Mouse (Mus musculus): ENCODE measurements around the gene Gdpd3. TPM values are rescaled to one million over a fixed set of nuclear protein-coding genes. Genes with fewer than 3 reads are reported as not detected.
A peak's percentile ranks its signal among the peaks of the same experiment; 100 is the strongest.
"Not testable (repeated sequence)": the region's sequence is repeated elsewhere in the genome, so short reads cannot be mapped to it uniquely, and the experiment has no call there.

Gdpd3 gene
- total RNA-seq, 2 experiments from 2014 or later: 1.3 to 4.7 TPM

DNA sequence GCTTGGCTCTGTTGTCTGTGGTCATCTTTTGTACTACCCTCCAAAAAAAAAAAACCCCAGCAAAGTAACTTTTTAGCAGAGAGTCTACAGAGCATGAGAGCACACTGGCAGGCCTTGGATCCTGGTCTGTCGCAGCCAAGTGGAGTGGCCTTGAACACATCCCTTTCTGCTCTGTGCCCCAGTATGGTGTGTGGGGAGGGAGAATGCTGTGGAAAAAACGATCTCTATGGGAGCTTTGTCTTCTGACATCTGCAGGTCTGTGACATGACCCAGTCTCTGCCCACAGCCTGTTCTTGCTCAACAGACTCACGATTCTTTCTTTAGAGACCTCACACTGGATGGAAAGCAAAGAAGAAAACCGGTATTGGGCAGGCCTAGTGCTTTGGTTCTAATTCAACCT lies 5.2 kb upstream of the Gdpd3 start:
- DNase-seq: peak; percentile 53 to 61

DNA sequence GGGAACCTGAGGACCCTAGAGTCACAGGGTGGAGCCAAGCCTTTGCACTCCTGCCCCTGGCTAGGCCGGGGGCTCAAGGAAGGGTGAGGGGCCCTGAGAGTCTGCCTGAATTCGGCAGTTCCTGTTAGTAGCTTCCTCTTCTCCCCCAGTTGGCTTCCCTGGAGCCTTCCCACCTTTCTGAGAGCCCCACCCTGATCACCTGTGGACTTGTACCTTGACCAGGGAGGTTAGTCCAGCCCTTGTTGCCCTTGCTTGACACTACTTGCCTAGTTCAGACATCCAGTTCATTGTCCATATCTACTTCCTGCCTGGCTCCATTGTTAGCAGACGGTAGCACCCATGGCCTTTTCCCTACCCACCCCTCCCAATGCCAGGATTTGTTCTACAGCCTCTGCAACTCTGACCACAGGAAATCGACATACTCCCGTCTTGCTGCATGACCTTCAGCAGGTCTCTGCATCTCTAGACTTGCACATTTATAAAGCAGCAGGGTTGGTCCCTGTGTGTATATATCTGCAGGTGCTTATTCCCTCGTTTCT lies 4.5 kb upstream of the Gdpd3 start:
- DNase-seq: no peak

DNA sequence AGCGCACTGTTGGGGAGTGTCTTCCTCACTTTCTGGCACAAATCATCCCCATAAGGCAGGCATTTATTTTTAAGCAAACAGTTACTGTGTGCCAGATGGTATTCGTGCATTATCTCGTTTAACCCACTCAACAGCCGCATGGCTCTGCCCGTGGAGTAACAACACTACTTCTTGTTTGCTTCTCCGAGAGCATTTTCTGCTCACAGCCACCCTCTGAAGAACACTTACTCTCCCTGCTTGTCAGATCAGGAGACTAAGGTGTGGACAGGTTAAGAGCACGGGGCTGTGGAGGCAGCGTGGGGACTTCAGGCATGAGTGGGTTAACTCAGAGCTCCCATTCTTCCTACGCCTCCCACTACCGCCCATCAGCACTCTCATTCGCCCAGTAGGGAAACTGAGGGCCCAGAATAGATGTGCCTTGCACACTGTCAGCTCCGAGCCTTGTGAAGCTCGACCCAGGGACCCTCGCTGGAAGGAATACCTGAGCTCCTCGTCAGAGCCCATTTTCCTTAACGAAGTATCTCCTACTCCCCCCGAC lies 3.6 kb upstream of the Gdpd3 start:
- no peak for DNase-seq

DNA sequence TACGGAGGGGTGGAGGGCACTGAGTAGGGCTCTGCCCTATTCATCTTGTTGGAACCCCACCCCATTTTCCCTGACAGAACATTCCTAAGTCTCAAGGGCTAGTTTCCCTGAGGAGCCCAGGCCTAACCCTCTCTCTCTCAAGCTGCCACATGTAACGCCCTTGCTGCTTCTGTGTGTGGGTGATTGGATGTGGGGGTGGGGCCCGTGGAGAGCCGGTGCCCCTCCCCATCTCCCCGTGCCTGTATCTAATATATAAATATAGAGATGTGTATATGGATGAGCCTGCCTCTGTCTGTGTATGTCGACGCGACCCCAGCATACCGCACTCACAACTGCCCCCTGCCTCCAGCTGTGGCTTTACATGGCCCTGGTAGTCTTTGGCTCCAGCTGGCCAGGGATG lies 594 bp upstream of the Gdpd3 start:
- no peak for DNase-seq

DNA sequence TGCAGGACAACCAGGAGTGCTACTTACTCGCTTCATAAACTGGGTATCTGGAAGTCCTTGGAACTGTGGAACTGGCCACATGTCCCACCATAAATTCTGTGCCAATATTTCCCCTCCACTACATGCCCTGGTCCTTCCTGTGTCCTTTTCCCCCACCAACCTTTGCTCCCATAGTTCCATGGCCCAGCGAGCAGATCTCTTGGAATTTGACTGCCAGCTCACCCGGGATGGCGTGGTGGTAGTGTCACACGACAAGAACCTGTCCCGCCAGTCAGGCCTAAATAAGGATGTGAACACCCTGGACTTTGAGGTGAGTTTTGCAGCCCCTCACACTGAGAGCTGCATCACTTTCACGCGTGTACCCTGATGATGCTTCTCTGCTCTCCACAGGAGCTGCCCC lies 867 bp downstream of the Gdpd3 start:
- no peak for DNase-seq

DNA sequence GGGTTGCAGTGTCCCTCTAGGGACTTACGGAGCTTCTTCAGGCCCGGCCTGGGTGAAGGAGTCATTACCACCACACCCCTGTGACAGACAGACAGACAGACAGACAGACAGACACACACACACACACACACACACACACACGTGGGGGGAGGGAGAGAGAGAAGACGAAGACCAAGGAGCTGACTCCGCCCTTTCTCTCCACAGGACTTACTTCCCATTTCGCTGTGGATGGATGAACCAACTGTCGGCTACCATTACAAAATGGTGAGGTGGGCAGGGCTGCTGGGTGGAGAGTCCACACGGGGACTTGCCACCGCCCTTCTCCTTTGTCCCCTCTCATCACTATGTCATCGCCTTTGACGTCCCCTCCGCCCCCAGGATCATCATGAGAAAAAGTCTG lies 4.7 kb downstream of the Gdpd3 start:
- DNase-seq: no peak

DNA sequence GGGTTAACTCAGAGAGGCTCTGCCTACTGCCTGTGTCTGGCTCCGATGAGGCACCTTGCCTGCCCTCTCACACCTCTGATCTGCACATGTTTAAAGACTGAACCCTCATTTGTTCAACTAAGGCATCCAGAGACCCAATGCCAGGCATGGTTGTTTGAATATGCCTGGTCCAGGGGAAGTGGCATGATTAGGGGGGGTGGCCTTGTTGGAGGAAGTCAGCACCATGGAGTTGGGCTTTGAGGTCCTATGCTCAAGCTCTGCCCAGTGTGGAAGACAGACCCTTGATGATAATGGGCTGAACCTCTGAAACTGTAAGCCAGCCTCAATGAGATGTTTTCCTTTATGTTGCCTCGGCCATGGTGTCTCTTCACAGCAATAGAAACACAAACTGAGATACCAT lies 7.2 kb downstream of the Gdpd3 start:
- no peak for DNase-seq

DNA sequence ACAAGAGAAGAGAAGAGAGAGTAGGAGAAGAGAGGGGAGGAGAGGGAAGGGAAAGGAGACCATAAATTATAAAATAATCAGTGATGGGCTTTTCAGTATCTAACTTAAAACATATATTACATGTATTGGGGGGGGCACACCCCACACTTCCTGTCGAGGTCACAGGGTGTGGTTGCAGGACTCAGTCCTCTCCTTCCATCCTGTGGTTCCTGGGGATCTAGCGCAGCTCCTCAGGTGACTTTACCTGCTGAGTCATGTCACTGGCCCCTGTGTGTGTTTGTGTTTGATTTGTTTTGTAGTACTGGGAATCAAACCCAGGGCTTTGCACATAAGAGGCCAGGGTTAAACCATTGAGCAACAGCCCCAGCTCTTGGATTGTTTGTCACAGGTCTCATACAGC lies 8.3 kb downstream of the Gdpd3 start:
- no peak for DNase-seq

DNA sequence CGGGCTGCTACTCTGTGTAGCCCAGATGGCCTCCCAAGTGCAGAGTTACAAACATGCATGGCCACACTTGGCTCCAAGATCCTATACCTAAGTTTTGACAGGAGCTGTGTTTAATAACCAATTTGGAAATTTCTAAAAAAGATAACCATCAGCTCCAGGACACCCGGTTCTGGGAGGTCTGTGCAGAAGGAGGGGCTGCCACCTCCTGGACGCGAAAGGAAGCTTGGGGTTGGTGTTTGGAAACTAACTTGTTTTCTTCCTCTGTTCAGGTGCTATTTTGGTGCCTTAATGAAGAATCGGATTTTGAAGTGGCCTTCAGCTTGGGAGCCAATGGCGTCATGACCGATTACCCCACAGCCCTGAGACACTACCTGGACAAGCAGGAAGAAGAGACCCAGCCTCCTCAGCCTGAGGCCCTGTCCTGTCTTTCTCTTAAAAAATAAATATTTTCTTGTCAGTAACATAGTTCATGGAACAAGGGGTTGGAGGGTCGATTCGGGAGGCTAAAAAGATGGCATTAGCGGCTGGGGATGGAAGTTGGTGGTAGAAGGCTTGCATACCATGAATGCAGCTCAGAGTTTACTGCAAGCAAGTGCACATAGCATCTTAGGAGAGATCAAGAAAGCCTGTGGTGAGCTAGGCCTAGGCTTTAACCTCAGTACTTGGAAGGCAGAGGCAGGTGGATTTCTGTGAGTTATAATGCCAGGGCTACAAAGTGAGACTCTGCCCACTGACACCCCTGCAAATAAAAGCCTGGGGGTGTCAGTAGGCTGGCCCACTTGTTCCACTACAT lies 9.2 kb downstream of the Gdpd3 start:
- no peak for DNase-seq

DNA sequence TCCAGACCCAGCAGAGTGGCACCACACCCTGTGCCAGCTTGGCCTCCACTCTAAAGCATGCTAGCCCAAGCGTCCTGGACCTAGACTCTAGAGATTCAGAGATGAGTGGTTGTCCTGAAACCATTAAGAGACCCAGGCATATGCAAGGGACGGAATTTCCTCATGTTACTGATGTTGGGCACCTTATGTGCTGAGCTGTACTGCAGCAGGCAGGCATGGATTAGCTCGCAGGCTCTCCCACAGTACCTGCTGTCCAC lies 9.8 kb downstream of the Gdpd3 start:
- DNase-seq: no peak

DNA sequence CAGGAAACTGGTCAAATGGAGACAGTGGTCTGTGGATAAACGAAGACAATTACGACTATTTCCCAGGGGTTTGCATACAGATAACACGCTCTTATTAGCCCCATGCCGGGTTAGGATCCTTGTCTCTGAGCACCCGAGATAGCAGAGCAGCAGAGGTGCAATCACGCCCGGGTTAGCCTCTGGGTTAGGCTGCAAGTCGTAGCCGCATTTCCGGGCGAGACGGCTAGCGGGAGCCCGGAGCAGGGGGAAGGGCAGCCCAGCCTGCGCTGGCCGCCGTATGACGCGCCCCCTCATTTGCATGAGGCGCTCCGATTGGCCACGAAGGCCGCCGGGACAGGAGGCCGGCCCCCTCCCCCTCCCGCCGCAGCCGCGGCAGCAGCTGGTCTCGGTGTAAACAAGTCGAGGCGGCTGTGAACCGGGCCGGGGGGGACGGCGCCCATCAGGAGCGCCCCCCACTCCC lies 10.5 kb downstream of the Gdpd3 start, which contains the start of gene Ypel3:
TSS of gene Ypel3 (plus strand) at position 358 of the 460 bp plus-strand sequence.
- peak; percentile 98 to 99 for DNase-seq

DNA sequence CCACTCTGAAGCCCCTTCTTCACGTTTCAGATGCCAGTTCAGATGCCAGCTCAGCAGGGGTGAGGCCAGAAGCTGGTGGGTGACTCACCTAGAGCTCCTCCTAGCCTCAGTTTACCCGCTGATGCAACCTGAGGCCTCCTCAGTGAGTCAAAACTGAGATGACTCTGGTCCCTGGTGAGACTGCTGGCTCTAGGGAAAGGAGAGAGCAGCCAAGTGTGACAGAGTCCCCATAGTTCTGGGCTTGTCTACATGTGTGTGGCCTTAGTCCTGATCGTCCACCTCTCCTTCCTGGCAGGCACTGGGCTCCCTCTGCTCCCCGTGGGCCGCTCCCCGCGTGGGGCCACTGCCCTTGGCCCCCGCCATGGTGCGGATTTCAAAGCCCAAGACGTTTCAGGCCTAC lies 11.3 kb downstream of the Gdpd3 start:
- DNase-seq: peak in 1 of 2 experiments; percentile 49

DNA sequence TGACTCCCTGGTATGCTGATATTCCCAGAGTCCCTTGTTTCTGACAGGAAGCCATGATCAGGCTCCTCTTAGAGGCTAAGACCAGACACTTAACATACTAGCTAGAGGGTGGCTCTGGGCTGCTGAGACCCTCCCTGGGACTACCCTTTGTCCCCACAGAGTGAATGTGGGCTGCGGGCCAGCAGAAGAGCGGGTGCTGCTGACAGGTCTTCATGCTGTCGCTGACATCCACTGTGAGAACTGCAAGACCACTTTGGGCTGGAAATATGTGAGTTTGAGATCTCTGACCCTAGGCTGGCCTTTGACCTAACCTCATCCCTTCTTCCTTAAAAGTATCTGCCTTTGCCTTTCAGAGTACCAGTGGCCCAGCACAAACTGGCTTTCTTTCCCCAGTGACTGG lies 12.0 kb downstream of the Gdpd3 start:
- no peak for DNase-seq

DNA sequence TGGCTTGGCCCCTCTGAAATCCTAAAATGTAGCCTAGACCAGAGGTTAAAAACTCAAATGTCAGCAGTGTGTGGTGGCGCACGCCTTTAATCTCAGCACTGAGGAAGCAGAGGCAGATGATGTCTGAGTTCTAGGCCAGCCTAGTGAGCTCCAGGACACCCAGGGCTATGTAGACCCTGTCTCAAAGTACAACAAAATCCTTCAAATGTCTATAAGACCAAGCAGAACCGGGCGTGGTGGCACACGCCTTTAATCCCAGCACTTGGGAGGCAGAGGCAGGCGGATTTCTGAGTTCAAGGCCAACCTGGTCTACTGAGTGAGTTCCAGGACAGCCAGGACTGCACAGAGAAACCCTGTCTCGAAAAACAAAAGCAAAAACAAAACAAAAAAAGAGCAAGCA lies 13.0 kb downstream of the Gdpd3 start:
- DNase-seq: not testable (repeated sequence)

DNA sequence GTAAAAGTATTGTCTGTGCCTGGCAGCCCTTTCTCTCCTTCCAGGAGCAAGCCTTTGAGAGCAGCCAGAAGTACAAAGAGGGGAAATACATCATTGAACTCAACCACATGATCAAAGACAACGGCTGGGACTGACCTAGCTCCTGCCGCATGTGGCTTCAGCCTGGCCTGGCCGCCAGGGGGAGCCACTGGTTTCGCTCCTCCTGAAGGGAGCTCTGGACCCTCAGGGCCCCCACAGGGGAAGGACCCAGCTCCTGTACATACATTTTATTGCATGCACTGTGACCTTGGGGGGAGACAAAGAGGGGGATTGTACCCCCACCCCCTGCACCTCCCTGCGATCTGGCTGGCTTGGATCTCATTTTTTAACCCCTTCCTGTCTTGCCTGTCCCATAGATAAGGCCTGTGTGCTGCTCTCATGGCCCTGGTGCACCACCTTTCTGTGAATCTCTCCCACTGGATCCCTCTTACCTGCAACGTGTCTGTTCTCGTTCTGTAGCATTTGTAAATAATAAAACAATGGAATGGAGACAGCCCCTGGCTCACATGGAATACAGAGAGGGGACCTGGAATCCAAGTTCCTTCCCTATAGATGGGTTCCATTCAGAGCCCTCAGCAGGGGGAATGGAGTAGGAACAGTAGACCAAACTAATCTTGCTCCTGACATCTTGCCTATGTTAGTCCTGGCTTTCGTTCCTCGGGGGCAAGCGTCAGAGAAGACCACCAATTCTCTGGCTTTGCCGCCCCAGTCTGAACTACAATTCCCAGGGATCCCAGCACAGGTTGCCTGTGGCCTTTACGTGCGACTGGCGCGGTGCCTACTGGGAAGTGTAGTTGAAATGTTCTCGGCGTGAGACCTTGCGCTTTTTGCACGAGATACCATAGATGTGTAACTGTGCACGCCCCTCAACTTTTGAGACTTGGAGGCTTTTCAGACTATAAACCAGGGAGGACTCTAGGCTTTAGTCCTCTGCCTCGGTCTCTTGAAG lies 14.1 kb downstream of the Gdpd3 start:
- DNase-seq: peak; percentile 91 to 96

DNA sequence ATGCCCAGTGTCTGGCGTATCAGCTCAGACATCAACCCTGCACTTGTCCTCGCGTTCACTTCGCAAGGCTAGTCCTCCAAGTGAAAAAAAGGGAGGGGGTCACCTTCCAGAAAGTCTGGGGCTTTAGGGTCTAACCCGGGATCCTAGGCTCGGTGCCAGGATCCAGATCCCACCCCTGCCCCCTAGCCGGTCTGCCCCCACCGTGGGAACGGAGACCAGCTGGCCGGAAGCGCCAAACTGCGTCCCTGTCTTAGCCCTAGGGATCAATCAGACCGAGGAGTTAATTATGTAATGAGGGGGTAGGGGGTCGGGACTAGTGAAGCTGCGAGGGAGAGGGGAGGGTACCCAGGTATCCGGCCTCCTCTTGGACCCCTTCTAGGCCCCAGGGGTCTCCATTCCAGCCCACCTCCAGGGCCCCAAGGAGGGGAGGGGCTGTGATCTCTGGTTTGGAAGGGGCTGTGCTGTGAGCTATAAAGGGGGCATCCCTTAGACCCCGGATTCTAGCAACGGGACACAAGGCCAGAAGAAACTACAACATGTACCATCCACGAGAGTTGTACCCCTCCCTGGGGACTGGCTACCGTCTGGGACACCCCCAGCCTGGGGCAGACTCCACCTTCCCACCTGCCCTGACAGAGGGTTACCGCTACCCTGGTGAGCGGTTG lies 15.0 kb downstream of the Gdpd3 start, which contains the start of gene Tbx6:
TSS of gene Tbx6 (plus strand) at position 513 of the 665 bp plus-strand sequence.
- DNase-seq: no peak

DNA sequence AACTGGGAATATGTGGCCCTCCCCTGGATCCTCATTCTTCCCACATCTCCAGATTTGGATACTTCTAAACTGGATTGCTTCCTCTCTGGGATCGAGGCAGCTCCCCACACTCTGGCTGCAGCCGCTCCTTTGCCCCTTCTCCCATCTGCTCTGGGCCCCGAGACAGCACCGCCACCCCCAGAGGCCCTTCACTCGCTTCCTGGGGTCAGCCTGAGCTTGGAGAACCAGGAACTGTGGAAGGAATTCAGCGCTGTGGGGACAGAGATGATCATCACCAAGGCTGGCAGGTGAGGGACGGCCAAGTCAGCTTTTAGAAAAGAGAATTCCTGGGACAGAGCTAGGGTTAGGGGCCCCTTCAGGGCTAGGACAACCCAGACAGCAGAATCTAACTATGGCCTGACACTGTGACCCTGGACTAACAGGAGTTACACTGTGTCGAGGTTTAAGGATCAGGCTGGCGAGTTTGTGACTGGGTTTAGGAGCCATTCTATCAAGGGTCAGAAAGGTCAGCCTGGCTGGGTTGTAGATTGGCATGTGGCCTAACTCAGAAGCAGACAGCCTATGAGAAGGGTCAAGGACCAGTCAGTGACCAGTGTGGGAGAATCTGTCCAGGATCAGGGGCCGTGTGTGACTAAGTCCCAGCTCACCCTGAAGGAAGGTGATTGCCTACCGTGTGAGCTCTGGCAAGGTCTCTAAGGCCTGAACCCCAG lies 15.7 kb downstream of the Gdpd3 start:
- DNase-seq: no peak

DNA sequence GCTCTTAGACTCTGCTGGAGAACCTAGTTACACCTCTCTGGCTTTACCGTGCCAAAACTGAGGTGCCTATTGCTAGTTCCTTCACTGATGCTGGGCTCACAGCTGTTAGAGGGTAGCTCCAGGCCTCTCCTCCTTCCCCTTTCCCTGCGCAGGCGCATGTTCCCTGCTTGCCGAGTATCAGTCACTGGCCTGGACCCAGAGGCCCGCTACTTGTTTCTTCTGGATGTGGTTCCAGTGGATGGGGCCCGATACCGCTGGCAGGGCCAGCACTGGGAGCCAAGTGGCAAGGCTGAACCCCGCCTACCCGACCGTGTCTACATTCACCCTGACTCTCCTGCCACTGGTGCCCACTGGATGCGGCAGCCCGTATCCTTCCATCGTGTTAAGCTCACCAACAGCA lies 16.6 kb downstream of the Gdpd3 start:
- no peak for DNase-seq

DNA sequence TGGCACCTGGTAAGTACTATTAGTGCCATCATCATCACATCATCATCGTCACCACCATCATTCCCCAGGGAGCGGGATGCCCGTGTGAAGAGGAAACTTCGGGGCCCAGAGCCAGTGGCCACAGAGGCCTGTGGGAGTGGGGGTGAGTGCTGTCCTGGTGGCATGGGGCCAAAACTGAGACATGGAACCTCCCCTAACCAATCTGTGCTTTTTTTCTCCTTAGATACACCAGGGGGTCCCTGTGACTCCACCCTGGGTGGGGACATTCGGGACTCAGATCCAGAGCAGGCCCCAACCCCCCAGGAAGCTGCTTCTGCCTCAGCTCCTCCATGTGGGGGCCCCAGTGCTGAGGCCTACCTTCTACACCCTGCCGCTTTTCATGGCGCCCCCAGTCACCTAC lies 18.3 kb downstream of the Gdpd3 start:
- DNase-seq: no peak

DNA sequence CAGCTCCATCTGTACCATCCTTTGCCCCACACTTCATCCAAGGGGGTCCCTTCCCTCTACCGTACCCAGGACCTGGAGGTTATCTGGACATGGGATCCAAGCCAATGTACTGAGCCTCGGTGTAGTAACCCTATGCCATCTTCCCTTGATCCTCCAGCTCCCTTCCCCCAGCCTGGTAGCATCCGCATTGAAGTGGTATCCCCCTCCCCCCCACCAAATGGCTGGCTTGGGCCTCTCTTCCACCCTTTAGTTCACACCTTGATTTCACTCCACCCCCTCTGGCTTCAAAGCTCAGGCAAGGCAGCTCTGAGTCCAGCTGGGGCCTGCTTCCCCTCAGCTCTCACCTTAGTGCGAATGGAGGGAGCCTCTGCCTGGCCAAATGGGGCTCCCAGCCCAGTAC lies 18.9 kb downstream of the Gdpd3 start:
- no peak for DNase-seq

DNA sequence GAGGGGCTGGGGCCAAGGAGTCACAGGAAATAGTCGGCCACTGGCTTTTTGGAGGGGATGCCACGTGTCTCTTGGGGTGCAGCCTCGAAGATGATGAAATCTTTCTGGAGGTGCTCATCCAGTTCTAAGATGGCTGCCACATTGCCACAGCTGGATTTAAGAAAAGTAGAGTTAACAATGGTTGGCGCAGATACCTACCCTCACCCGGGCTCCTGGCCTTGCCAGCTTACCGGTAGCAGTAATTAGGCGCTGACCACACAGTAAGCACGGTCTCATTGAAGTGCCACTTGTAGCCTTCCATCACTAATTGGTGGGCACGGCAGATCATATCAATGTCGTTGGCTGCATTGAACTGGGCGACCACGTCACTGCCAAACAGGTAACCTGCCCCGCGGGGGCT lies 20.0 kb downstream of the Gdpd3 start:
- no peak for DNase-seq

Measured in adrenal gland, postnatal 36 days (tissue).